Mouse (Mus musculus): Measurements from ENCODE around the gene Olfr588-ps1. TPM values are rescaled to one million over a fixed set of nuclear protein-coding genes. Genes with fewer than 3 reads are reported as not detected.

Olfr588-ps1 gene
- total RNA-seq (2014; fragmentation: Nextera tagmentation): not detected in 2 replicates
- total RNA-seq (2017): 0.05 and 0.06 TPM in 2 replicates
- polyA plus RNA-seq (2012): not detected in 2 replicates

GRCm38 (mm10) chr7:103140579-103140978 is at the start of gene Olfr588-ps1:
TSS of gene Olfr588-ps1 (plus strand) at chr7:103140879.
- DNase-seq (ENCODE audit: low spot score) (no peak), ATAC-seq (ENCODE audit: extremely low read depth, insufficient number of reproducible peaks, low FRiP score, poor library complexity, severe bottlenecking) (no peak)
- H3K9me3 ChIP-seq (replicated peaks): no peaks in the 10 kb centered on the region
- no peaks in the 10 kb centered on the region for H3K36me3 ChIP-seq (replicated peaks)
- H3K4me3 ChIP-seq (ENCODE audit: low read depth, low read length): no peak within 1 kb of the TSS
- H3K4me1 ChIP-seq (ENCODE audit: insufficient read depth, low read depth, low read length): no peaks in the 10 kb centered on the region
- no peaks in the 10 kb centered on the region for H3K27me3 ChIP-seq (ENCODE audit: insufficient read depth, low read length)
- TF ChIP-seq POLR2AphosphoS5 (IDR thresholded peaks at IDR 0.05; ENCODE audit: insufficient replicate concordance, low read depth, low read length): no peak
- TF ChIP-seq GATA2 (IDR thresholded peaks at IDR 0.05; ENCODE audit: borderline replicate concordance, low read depth, low read length): no peak
- no peak for TF ChIP-seq TAL1 (conservative IDR thresholded peaks at IDR 0.05; ENCODE audit: low read depth, low read length)
- TF ChIP-seq GATA1 (IDR thresholded peaks at IDR 0.05; ENCODE audit: borderline replicate concordance, low read length): no peak
- TF ChIP-seq CTCF (IDR thresholded peaks at IDR 0.05; ENCODE audit: low read depth, low read length): no peak

- no peak for TF ChIP-seq POLR2AphosphoS5 (IDR thresholded peaks at IDR 0.05; ENCODE audit: insufficient replicate concordance, low read depth, low read length)
- no peak for TF ChIP-seq CTCF (IDR thresholded peaks at IDR 0.05; ENCODE audit: low read depth, low read length)
- TF ChIP-seq GATA2 (IDR thresholded peaks at IDR 0.05; ENCODE audit: borderline replicate concordance, low read depth, low read length): no peak
- TF ChIP-seq TAL1 (conservative IDR thresholded peaks at IDR 0.05; ENCODE audit: low read depth, low read length): no peak
- no peak for TF ChIP-seq GATA1 (IDR thresholded peaks at IDR 0.05; ENCODE audit: borderline replicate concordance, low read length)
- no peaks in the 10 kb centered on the region for H3K4me1 ChIP-seq (ENCODE audit: insufficient read depth, low read depth, low read length)
- ATAC-seq (ENCODE audit: extremely low read depth, insufficient number of reproducible peaks, low FRiP score, poor library complexity, severe bottlenecking): no peak
Measured at GRCm38 (mm10) chr7:103097420-103097819, 43.3 kb upstream of the Olfr588-ps1 start, which contains the start of gene Olfr585. TSS of gene Olfr585 (plus strand) at chr7:103097720.

GRCm38 (mm10) chr7:103119406-103119805 is 21.3 kb upstream of the Olfr588-ps1 start:
- Histone ChIP-seq H3K4me3 (ENCODE audit: low read depth, low read length) (no peak overlapping the region), H3K4me1 (ENCODE audit: insufficient read depth, low read depth, low read length) (no peaks in the 10 kb centered on the region), H3K27me3 (ENCODE audit: insufficient read depth, low read length) (no peaks in the 10 kb centered on the region), H3K9me3 (replicated peaks) (no peaks in the 10 kb centered on the region), H3K36me3 (replicated peaks) (no peaks in the 10 kb centered on the region)
- DNase-seq (ENCODE audit: low spot score): no peak
- TF ChIP-seq GATA2 (IDR thresholded peaks at IDR 0.05; ENCODE audit: borderline replicate concordance, low read depth, low read length) (no peak), GATA1 (IDR thresholded peaks at IDR 0.05; ENCODE audit: borderline replicate concordance, low read length) (no peak), TAL1 (conservative IDR thresholded peaks at IDR 0.05; ENCODE audit: low read depth, low read length) (no peak), POLR2AphosphoS5 (IDR thresholded peaks at IDR 0.05; ENCODE audit: insufficient replicate concordance, low read depth, low read length) (no peak), CTCF (IDR thresholded peaks at IDR 0.05; ENCODE audit: low read depth, low read length) (no peak)
- no peak for ATAC-seq (ENCODE audit: extremely low read depth, insufficient number of reproducible peaks, low FRiP score, poor library complexity, severe bottlenecking)

More at GRCm38 (mm10) chr7:103097420-103097819, 43.3 kb upstream of the Olfr588-ps1 start, which contains the start of gene Olfr585:
- Histone ChIP-seq H3K36me3 (replicated peaks) (no peaks in the 10 kb centered on the region), H3K27me3 (ENCODE audit: insufficient read depth, low read length) (no peaks in the 10 kb centered on the region), H3K4me3 (ENCODE audit: low read depth, low read length) (no peak within 1 kb of the TSS), H3K9me3 (replicated peaks) (no peaks in the 10 kb centered on the region)
- no peak for DNase-seq (ENCODE audit: low spot score)

- Histone ChIP-seq H3K36me3 (replicated peaks) (no peaks in the 10 kb centered on the region), H3K4me3 (ENCODE audit: low read depth, low read length) (no peak within 1 kb of the TSS), H3K9me3 (replicated peaks) (no peaks in the 10 kb centered on the region), H3K27me3 (ENCODE audit: insufficient read depth, low read length) (no peaks in the 10 kb centered on the region), H3K4me1 (ENCODE audit: insufficient read depth, low read depth, low read length) (no peaks in the 10 kb centered on the region)
- DNase-seq (ENCODE audit: low spot score) (no peak), ATAC-seq (ENCODE audit: extremely low read depth, insufficient number of reproducible peaks, low FRiP score, poor library complexity, severe bottlenecking) (no peak)
- TF ChIP-seq GATA2 (IDR thresholded peaks at IDR 0.05; ENCODE audit: borderline replicate concordance, low read depth, low read length) (no peak), TAL1 (conservative IDR thresholded peaks at IDR 0.05; ENCODE audit: low read depth, low read length) (no peak), POLR2AphosphoS5 (IDR thresholded peaks at IDR 0.05; ENCODE audit: insufficient replicate concordance, low read depth, low read length) (no peak), GATA1 (IDR thresholded peaks at IDR 0.05; ENCODE audit: borderline replicate concordance, low read length) (no peak), CTCF (IDR thresholded peaks at IDR 0.05; ENCODE audit: low read depth, low read length) (no peak)
Measured at GRCm38 (mm10) chr7:103125538-103125937, 15.1 kb upstream of the Olfr588-ps1 start, which contains the start of gene Olfr586. TSS of gene Olfr586 (minus strand) at chr7:103125638.

GRCm38 (mm10) chr7:103156256-103156655 is 15.6 kb downstream of the Olfr588-ps1 start, which contains the start of gene Olfr589:
TSS of gene Olfr589 (minus strand) at chr7:103156356.
- Histone ChIP-seq H3K4me3 (ENCODE audit: low read depth, low read length) (no peak within 1 kb of the TSS), H3K4me1 (ENCODE audit: insufficient read depth, low read depth, low read length) (no peaks in the 10 kb centered on the region), H3K27me3 (ENCODE audit: insufficient read depth, low read length) (no peaks in the 10 kb centered on the region), H3K36me3 (replicated peaks) (no peaks in the 10 kb centered on the region), H3K9me3 (replicated peaks) (no peaks in the 10 kb centered on the region)
- TF ChIP-seq CTCF (IDR thresholded peaks at IDR 0.05; ENCODE audit: low read depth, low read length) (no peak), GATA2 (IDR thresholded peaks at IDR 0.05; ENCODE audit: borderline replicate concordance, low read depth, low read length) (no peak), GATA1 (IDR thresholded peaks at IDR 0.05; ENCODE audit: borderline replicate concordance, low read length) (no peak), POLR2AphosphoS5 (IDR thresholded peaks at IDR 0.05; ENCODE audit: insufficient replicate concordance, low read depth, low read length) (no peak), TAL1 (conservative IDR thresholded peaks at IDR 0.05; ENCODE audit: low read depth, low read length) (no peak)
- DNase-seq (ENCODE audit: low spot score) (no peak), ATAC-seq (ENCODE audit: extremely low read depth, insufficient number of reproducible peaks, low FRiP score, poor library complexity, severe bottlenecking) (no peak)

- DNase-seq (ENCODE audit: low spot score) (no peak), ATAC-seq (ENCODE audit: extremely low read depth, insufficient number of reproducible peaks, low FRiP score, poor library complexity, severe bottlenecking) (no peak)
- Histone ChIP-seq H3K36me3 (replicated peaks) (no peaks in the 10 kb centered on the region), H3K9me3 (replicated peaks) (no peaks in the 10 kb centered on the region), H3K4me3 (ENCODE audit: low read depth, low read length) (no peak overlapping the region), H3K27me3 (ENCODE audit: insufficient read depth, low read length) (no peaks in the 10 kb centered on the region), H3K4me1 (ENCODE audit: insufficient read depth, low read depth, low read length) (no peaks in the 10 kb centered on the region)
- TF ChIP-seq GATA1 (IDR thresholded peaks at IDR 0.05; ENCODE audit: borderline replicate concordance, low read length): no peak
- no peak for TF ChIP-seq TAL1 (conservative IDR thresholded peaks at IDR 0.05; ENCODE audit: low read depth, low read length)
- TF ChIP-seq GATA2 (IDR thresholded peaks at IDR 0.05; ENCODE audit: borderline replicate concordance, low read depth, low read length): no peak
- no peak for TF ChIP-seq CTCF (IDR thresholded peaks at IDR 0.05; ENCODE audit: low read depth, low read length)
- TF ChIP-seq POLR2AphosphoS5 (IDR thresholded peaks at IDR 0.05; ENCODE audit: insufficient replicate concordance, low read depth, low read length): no peak
Measured at GRCm38 (mm10) chr7:103169697-103170096, 29.0 kb downstream of the Olfr588-ps1 start.

All from G1E (cell line).